Mouse (Mus musculus): ENCODE data around the gene Sh3pxd2a.

Gene Sh3pxd2a

GRCm38 (mm10) chr19:47338396-47339164 is 125.6 kb downstream of the Sh3pxd2a start:
- no peak for DNase-seq (ENCODE audit: low spot score in 2 of 2)

- peak; percentile 40 to 73 for DNase-seq (ENCODE audit: low spot score in 2 of 2)
Observed at GRCm38 (mm10) chr19:47337743-47338142, 126.5 kb downstream of the Sh3pxd2a start.

GRCm38 (mm10) chr19:47337191-47337590 is 127.0 kb downstream of the Sh3pxd2a start:
- no peak for DNase-seq (ENCODE audit: low spot score in 2 of 2)

- DNase-seq (ENCODE audit: low spot score in 2 of 2) = no peak
Observed at GRCm38 (mm10) chr19:47335262-47335661, 128.9 kb downstream of the Sh3pxd2a start.

GRCm38 (mm10) chr19:47334713-47335112 is 129.5 kb downstream of the Sh3pxd2a start:
- DNase-seq (ENCODE audit: low spot score in 2 of 2) = no peak

- peak in 1 of 2 experiments; percentile 76 for DNase-seq (ENCODE audit: low spot score in 2 of 2)
Observed at GRCm38 (mm10) chr19:47330743-47331227, 133.4 kb downstream of the Sh3pxd2a start.

- no peak for DNase-seq (ENCODE audit: low spot score in 2 of 2)
Observed at GRCm38 (mm10) chr19:47329102-47329501, 135.1 kb downstream of the Sh3pxd2a start.

GRCm38 (mm10) chr19:47327896-47328882 is 136.0 kb downstream of the Sh3pxd2a start:
- no peak for DNase-seq (ENCODE audit: low spot score in 2 of 2)

GRCm38 (mm10) chr19:47325881-47326280 is 138.3 kb downstream of the Sh3pxd2a start:
- peak in 1 of 2 experiments; percentile 21 for DNase-seq (ENCODE audit: low spot score in 2 of 2)

- no peak for DNase-seq (ENCODE audit: low spot score in 2 of 2)
Observed at GRCm38 (mm10) chr19:47323096-47323849, 140.9 kb downstream of the Sh3pxd2a start.

GRCm38 (mm10) chr19:47320331-47320668 is 143.9 kb downstream of the Sh3pxd2a start:
- DNase-seq (ENCODE audit: low spot score in 2 of 2) = no peak

- DNase-seq (ENCODE audit: low spot score in 2 of 2) = no peak
Observed at GRCm38 (mm10) chr19:47319521-47320330, 144.5 kb downstream of the Sh3pxd2a start.

GRCm38 (mm10) chr19:47319061-47319460 is 145.1 kb downstream of the Sh3pxd2a start:
- DNase-seq (ENCODE audit: low spot score in 2 of 2) = no peak

- no peak for DNase-seq (ENCODE audit: low spot score in 2 of 2)
Observed at GRCm38 (mm10) chr19:47317063-47317938, 146.9 kb downstream of the Sh3pxd2a start.

- peak in 1 of 2 experiments; percentile 13 for DNase-seq (ENCODE audit: low spot score in 2 of 2)
Observed at GRCm38 (mm10) chr19:47316288-47317062, 147.7 kb downstream of the Sh3pxd2a start.

- DNase-seq (ENCODE audit: low spot score in 2 of 2) = no peak
Observed at GRCm38 (mm10) chr19:47315917-47316265, 148.3 kb downstream of the Sh3pxd2a start.

- no peak for DNase-seq (ENCODE audit: low spot score in 2 of 2)
Observed at GRCm38 (mm10) chr19:47315091-47315916, 148.9 kb downstream of the Sh3pxd2a start.

Measured in natural killer cell, adult 2 months (primary cell).